Mouse (Mus musculus) layer of hippocampus, postnatal 25 days (tissue): ENCODE measurements around the gene Tbxa2r. TPM values are rescaled to one million over a fixed set of nuclear protein-coding genes. Genes with fewer than 3 reads are reported as not detected.

ENCODE experiments used
- DNase-seq, 2 experiments: peaks; one replicate each; pipeline ENCODE4 v3.0.0; 2022; ENCODE audit warnings: mixed read lengths in 2 of 2, low spot score in 1 of 2; ENCODE audit errors: extremely low spot score in 1 of 2
- total RNA-seq, 2 experiments: library from RNA; stranded (reverse); gene quantifications; 2 replicates each; pipeline ENCODE4 v1.2.3; 2021

The Tbxa2r gene
- total RNA-seq, 2 experiments from 2014 or later, result 1.1 to 1.5 TPM

DNA sequence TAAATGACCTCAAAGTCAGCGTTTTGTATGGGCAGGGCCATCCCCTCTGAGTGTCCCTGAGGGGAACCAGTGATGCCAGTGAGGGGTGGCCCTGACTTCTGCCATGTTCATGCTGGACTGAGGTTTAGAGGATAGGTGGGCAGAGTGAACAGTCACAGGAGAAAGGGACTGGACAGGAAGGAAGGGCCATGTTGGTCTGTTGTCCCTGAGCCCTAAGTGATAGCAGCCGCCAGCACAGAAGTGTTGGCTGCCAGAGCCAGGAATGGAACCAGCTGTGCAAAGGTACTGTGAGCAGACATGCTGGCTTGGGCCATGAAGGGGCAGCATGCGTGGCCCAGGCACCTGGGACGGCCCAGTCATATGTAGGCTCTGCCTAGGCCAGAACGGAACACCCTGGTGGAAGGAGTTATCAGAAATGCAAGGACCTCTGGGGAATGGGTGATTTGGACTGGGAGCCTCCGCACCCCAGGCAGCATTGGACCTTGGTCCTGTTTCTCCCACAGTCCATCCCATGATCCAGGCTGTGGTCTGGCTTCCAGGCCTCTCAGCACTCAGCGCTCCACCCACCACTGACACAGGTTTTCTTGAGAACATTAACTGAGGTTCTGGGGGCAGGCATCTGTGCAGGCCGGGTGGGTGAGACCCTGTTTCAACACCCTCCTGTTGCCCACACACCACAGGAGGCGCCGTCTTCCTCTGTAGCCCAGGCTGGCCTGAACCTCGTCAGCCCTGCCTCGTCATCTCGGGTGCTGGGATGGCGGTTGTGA lies 28.8 kb upstream of the Tbxa2r start:
- DNase-seq, result no peak

DNA sequence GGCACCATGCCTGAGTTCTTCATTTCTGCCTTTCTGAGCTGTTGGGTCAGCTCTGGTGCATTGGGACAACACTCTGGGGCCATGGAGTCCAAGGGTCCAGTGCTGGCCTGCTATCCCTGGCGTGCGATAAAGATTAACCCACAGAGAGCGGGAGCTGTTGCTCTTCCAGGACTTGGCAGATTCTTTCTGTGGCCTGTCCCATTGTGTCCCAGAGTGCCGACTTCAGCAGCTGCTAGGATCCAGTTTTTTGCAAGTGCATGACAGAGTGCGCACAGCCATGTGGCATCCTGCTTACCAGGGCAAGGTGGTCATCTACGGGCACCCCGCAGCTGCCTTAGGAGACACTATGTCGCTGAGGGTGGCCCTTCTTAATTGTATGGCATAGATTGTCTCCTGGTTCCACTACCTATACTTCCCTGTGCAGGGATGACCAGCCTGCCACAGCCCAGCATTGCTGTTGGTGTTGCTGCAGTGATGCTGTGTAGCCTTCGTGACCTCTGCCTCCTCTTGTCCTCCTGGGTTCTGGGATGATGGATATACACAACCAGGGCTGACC lies 28.1 kb upstream of the Tbxa2r start:
- DNase-seq, result no peak

GRCm38 (mm10) chr10:81301321-81301720 lies 27.2 kb upstream of the Tbxa2r start:
- no peak for DNase-seq

DNA sequence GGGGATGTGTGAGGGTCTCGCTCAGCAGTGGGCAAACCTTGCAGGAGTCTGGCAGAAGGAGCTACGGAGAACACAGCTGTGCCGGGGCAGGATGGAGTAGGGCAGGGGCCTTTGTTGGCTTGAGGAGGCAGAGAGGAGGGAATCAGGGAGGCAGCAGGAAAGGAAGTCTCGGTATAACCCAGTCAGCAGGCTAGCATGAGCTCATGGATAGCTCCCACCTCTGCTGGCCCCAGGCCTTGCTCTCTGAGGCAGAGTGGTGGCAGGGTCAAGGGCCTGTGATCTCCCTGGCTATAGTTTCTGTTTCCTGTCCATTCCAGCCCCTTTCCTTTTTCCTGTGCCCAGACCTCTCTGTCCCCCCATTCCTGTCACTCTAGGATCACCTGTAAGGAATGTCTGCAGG lies 26.2 kb upstream of the Tbxa2r start:
- no peak for DNase-seq

- DNase-seq, result no peak
Observed at GRCm38 (mm10) chr10:81302781-81303218, 25.7 kb upstream of the Tbxa2r start.

DNA sequence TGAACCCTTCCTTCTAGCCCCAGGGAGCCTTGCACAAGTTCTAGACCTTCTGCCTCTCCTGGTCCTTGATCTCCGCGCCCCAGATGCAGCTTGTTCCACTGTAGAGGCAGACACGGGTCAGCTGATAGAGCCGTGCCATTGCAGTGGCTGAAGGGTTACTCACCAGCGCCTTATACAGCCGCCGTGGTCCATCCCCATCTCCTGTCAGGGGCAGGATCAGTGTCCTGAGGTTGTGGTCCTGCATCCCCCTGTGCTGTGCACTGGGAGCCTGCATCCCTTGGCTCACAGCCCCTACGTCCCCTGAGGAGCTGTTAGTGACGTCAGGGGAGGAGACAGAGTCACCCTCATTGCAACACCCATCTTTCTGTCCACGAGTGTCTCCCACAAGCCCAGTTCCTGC lies 25.3 kb upstream of the Tbxa2r start:
- DNase-seq, result no peak

- DNase-seq, result no peak
Observed at GRCm38 (mm10) chr10:81303761-81304160, 24.8 kb upstream of the Tbxa2r start.

GRCm38 (mm10) chr10:81304597-81305238 lies 23.8 kb upstream of the Tbxa2r start:
- DNase-seq, result peak in 1 of 2 experiments; percentile 68

- DNase-seq, result no peak
Observed at GRCm38 (mm10) chr10:81305663-81306062, 22.9 kb upstream of the Tbxa2r start.

- no peak for DNase-seq
Observed at GRCm38 (mm10) chr10:81306173-81306668, 22.3 kb upstream of the Tbxa2r start.

DNA sequence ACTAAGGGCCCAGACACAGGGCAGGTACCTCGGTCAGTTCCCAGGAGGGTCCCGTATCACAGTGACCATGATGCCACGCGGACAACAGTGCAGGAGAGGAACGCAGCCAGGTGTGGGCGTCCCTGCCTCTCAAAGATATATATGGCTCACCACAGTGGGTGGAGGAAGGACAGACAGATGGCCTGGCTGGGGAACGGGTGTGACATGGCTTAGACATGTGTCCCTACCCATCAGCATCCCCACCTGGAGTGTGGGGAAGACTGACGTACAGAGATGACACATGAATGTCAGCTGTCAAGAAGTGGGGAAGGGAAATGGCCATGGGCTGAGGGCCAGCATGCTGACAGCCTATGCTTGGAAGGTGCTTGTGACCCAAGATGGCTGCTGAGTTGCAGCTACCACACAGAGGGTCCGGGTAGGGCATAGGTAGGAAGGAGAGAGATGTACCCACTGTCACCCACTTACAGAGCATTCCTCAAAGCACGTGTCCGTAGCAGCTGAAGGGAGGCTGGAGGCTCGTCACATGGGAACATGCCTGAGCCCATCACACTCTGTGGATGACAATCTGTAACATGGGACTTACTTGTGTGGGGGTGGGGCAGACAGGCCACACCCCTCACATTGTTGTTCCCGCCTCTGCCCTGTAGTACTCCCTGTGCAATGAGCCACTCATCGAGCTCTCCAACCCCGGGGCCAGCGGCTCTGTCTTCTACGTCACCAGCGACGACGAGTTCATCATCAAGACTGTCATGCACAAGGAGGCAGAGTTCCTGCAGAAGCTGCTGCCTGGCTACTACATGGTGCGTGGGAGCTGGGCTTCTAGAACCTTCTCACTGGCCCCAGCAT lies 21.5 kb upstream of the Tbxa2r start:
- no peak for DNase-seq

- no peak for DNase-seq
Observed at GRCm38 (mm10) chr10:81309571-81309970, 19.0 kb upstream of the Tbxa2r start.

GRCm38 (mm10) chr10:81313581-81313980 lies 14.9 kb upstream of the Tbxa2r start:
- DNase-seq, result no peak

- no peak for DNase-seq
Observed at GRCm38 (mm10) chr10:81314201-81314600, 14.3 kb upstream of the Tbxa2r start.

GRCm38 (mm10) chr10:81315587-81315986 lies 12.9 kb upstream of the Tbxa2r start:
- DNase-seq, result no peak

GRCm38 (mm10) chr10:81316338-81317060 lies 12.0 kb upstream of the Tbxa2r start:
- no peak for DNase-seq

DNA sequence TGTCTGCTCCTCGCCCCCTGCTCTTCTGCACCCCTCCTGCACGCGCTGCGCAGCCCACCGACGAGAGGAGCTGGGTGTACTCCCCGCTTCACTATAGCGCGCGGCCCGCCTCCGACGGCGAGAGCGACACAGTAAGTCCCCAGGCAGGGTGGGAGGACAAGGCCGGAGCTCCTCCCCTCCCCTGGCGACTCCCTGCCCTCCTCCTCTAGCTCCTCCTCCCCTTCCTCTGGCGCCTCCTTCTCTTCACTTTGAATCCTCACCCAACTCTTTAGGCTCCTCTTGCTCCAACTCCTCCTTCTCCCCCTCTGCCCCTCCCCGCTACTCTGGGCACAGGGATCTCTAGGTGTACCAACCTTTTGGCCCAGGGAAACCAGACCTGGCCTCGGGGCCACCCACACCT lies 11.3 kb upstream of the Tbxa2r start:
- no peak for DNase-seq

GRCm38 (mm10) chr10:81318589-81319329 lies 9.8 kb upstream of the Tbxa2r start:
- DNase-seq, result no peak

- DNase-seq, result no peak
Observed at GRCm38 (mm10) chr10:81319330-81319699, 9.2 kb upstream of the Tbxa2r start.
